In the genomic region with DNA sequence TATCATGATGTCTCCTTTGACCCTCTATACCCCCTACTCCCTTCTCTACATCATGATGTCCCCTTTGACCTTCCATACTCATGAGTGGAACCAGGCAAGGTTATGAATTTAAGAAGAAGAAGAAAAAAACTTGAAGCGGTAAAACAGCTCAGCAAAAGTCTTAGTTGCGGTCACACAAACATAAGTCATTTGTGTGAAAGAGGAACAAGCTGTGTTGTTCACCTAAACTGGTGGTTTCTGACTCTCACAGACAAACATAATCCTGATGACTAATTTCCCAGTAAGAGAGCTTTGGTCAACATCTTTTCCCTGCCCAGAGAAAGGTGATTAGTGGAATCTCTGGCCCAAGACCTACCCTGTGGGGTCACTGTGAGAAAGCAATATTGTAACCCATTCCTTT, we compare ENCODE assay signal across 37 mouse cellular contexts. TPM values are rescaled to one million over a fixed set of nuclear protein-coding genes. Genes with fewer than 3 reads are reported as not detected.
DNase-seq lines count a peak whose midpoint lies in the region; ATAC-seq and TF ChIP-seq lines count a peak whose summit lies in the region.
"Had no signal": no experiment of that assay in that cellular context is flagged by ENCODE, and none has a peak within 500 bp of the region (broad histone marks: within the 10 kb centered on the region; RNA-seq: fewer than 3 reads in every experiment).

No protein-coding gene starts in this region.

- no peak for TF ChIP-seq EP300 in liver, postnatal 0 days (IDR thresholded peaks at IDR 0.05; ENCODE audit: low read depth)
- peak; percentile 15; the same call in 1 of the 2 replicates for TF ChIP-seq EP300 in CH12.LX (IDR thresholded peaks at IDR 0.05; ENCODE audit: low read length)

- no peak for ATAC-seq in liver, postnatal 0 days
- ATAC-seq in hematopoietic stem cell, adult 5-6 weeks (replicated peaks in 1 of 2; ENCODE audit: insufficient read depth in 1 of 2, low FRiP score in 2 of 2, low TSS enrichment in 1 of 2, low read depth in 1 of 2, poor library complexity in 2 of 2, severe bottlenecking in 2 of 2) = peak; percentile 82 to 89
- ATAC-seq in neutrophil, adult 5-6 weeks (ENCODE audit: extremely low read depth, insufficient number of reproducible peaks, low FRiP score, poor library complexity, severe bottlenecking) = peak; percentile 87
- no peak for ATAC-seq in forebrain, embryonic 14.5 days
- ATAC-seq: forebrain, embryonic 16.5 days; midbrain, embryonic 15.5 days had no signal

- no peak overlapping the region for H3K4me3 ChIP-seq in liver, postnatal 0 days (ENCODE audit: low read depth, low read length)
- H3K4me3 ChIP-seq in CH12.LX (replicated peaks in 1 of 3; ENCODE audit: low read depth in 2 of 3, low read length in 2 of 3, poor library complexity in 1 of 3) = no peak overlapping the region
- H3K4me3 ChIP-seq in forebrain, embryonic 14.5 days (ENCODE audit: low read depth, low read length) = no peak overlapping the region
- H3K4me3 ChIP-seq: embryonic facial prominence, embryonic 12.5 days; heart, embryonic 13.5 days; hindbrain, embryonic 10.5 days; hindbrain, embryonic 15.5 days; limb, embryonic 12.5 days; liver, embryonic 13.5 days; midbrain, embryonic 15.5 days had no signal

- in situ Hi-C loops in CH12.LX (cut with MboI; ENCODE audit: low pct_ligation_motif_present, low pct_unique_long_range_greater_than_20kb, low sequenced_read_pairs) = no loop called here

- no peak overlapping the region for H3K4me2 ChIP-seq in liver, postnatal 0 days (ENCODE audit: low read depth, low read length)
- H3K4me2 ChIP-seq in CH12.LX (ENCODE audit: insufficient read depth, low read depth, poor library complexity, severe bottlenecking) = no peak overlapping the region
- no peak overlapping the region for H3K4me2 ChIP-seq in forebrain, embryonic 14.5 days (ENCODE audit: low read length)
- H3K4me2 ChIP-seq: embryonic facial prominence, embryonic 12.5 days; heart, embryonic 13.5 days; hindbrain, embryonic 15.5 days; limb, embryonic 12.5 days; liver, embryonic 13.5 days; lung, embryonic 14.5 days; midbrain, embryonic 15.5 days had no signal

- WGBS in liver, postnatal 0 days (ENCODE audit: insufficient replicate concordance) = 38% methylated on average over 2 of the region's 2 CpGs
- WGBS in forebrain, embryonic 14.5 days = 96% methylated on average over 2 of the region's 2 CpGs

- no peaks in the 10 kb centered on the region for H3K36me3 ChIP-seq in liver, postnatal 0 days (replicated peaks; ENCODE audit: insufficient read depth, low read length)
- H3K36me3 ChIP-seq in CH12.LX (replicated peaks in 1 of 2; ENCODE audit: control insufficient read depth in 1 of 2, insufficient read depth in 1 of 2, low read length in 1 of 2) = no peaks in the 10 kb centered on the region
- H3K36me3 ChIP-seq in forebrain, embryonic 14.5 days (ENCODE audit: control insufficient read depth, insufficient read depth, low read length) = no peaks in the 10 kb centered on the region
- H3K36me3 ChIP-seq: embryonic facial prominence, embryonic 12.5 days; heart, embryonic 13.5 days; hindbrain, embryonic 10.5 days; hindbrain, embryonic 15.5 days; limb, embryonic 12.5 days; liver, embryonic 13.5 days; midbrain, embryonic 15.5 days had no signal

- no peaks in the 10 kb centered on the region for H3K9me3 ChIP-seq in liver, postnatal 0 days (ENCODE audit: low read length)
- H3K9me3 ChIP-seq in CH12.LX (replicated peaks; ENCODE audit: low read length) = peaks cover 2% of the 10 kb centered on the region
- no peaks in the 10 kb centered on the region for H3K9me3 ChIP-seq in forebrain, embryonic 14.5 days (replicated peaks; ENCODE audit: control insufficient read depth, low read length)
- H3K9me3 ChIP-seq: heart, embryonic 13.5 days; hindbrain, embryonic 15.5 days; liver, embryonic 13.5 days; midbrain, embryonic 15.5 days had no signal

- H3K27ac ChIP-seq in liver, postnatal 0 days (ENCODE audit: low read depth) = peak overlapping the region; percentile 34; the same call in 1 of the 2 replicates
- no peak overlapping the region for H3K27ac ChIP-seq in CH12.LX (ENCODE audit: insufficient read depth, low read depth)
- no peak overlapping the region for H3K27ac ChIP-seq in forebrain, embryonic 14.5 days (ENCODE audit: low read depth, low read length)
- H3K27ac ChIP-seq: embryonic facial prominence, embryonic 12.5 days; heart, embryonic 13.5 days; hindbrain, embryonic 10.5 days; hindbrain, embryonic 15.5 days; limb, embryonic 12.5 days; liver, embryonic 13.5 days; midbrain, embryonic 15.5 days had no signal

- H3K4me1 ChIP-seq in liver, postnatal 0 days (ENCODE audit: insufficient read depth) = no peaks in the 10 kb centered on the region
- H3K4me1 ChIP-seq in CH12.LX (ENCODE audit: control insufficient read depth in 1 of 2, insufficient read depth in 2 of 2) = peaks cover 0 to 11% of the 10 kb centered on the region in 2 experiments; a peak in 2 of 4 replicates
- no peaks in the 10 kb centered on the region for H3K4me1 ChIP-seq in forebrain, embryonic 14.5 days (ENCODE audit: control insufficient read depth, insufficient read depth, low read length)
- H3K4me1 ChIP-seq: embryonic facial prominence, embryonic 12.5 days; heart, embryonic 13.5 days; hindbrain, embryonic 10.5 days; hindbrain, embryonic 15.5 days; limb, embryonic 12.5 days; liver, embryonic 13.5 days; midbrain, embryonic 15.5 days had no signal

- no peak for TF ChIP-seq POLR2A in CH12.LX (IDR thresholded peaks at IDR 0.05; ENCODE audit: low read depth, low read length)

- dilution Hi-C loops in CH12.LX (cut with MboI; ENCODE audit: extremely low pct_ligation_motif_present, extremely low pct_unique_long_range_greater_than_20kb, low sequenced_read_pairs) = no loop called here

- no peak for TF ChIP-seq CTCF in liver, postnatal 0 days (IDR thresholded peaks at IDR 0.05; ENCODE audit: low read depth)
- no peak for TF ChIP-seq CTCF in CH12.LX (conservative IDR thresholded peaks at IDR 0.05 in 1 of 2, IDR thresholded peaks at IDR 0.05 in 1 of 2; ENCODE audit: low read depth in 2 of 2, low read length in 2 of 2)

- no peak overlapping the region for H3K9ac ChIP-seq in liver, postnatal 0 days (replicated peaks)
- no peak overlapping the region for H3K9ac ChIP-seq in CH12.LX (ENCODE audit: insufficient read depth, low read depth)
- H3K9ac ChIP-seq in forebrain, embryonic 14.5 days (ENCODE audit: low read length) = no peak overlapping the region
- H3K9ac ChIP-seq: embryonic facial prominence, embryonic 12.5 days; heart, embryonic 13.5 days; hindbrain, embryonic 15.5 days; limb, embryonic 12.5 days; liver, embryonic 13.5 days; lung, embryonic 14.5 days; midbrain, embryonic 15.5 days had no signal

- no peak for TF ChIP-seq RAD21 in CH12.LX (IDR thresholded peaks at IDR 0.05; ENCODE audit: low read depth, low read length)

- DNase-seq in liver, postnatal 0 days = no peak
- DNase-seq in liver (no peak), CH12.LX (ENCODE audit: extremely low read depth) (no peak)
- no peak for DNase-seq in cerebellum, adult 18-20 months
- no peak for DNase-seq in left cerebral cortex, adult 8-10 months (ENCODE audit: low spot score in 2 of 2)
- DNase-seq in forebrain, embryonic 14.5 days (ENCODE audit: low spot score) = no peak
- DNase-seq: adrenal gland, postnatal 25 days; cerebellum, adult 8-10 months; cerebellum, postnatal 25 days; embryo, embryonic 11 days; heart, postnatal 10 days; kidney, adult 18-20 months; kidney, postnatal 36 days; liver, embryonic 13.5 days; lung, embryonic 14.5 days; right cerebral cortex, adult 18-20 months; right cerebral cortex, postnatal 4 days; thymus, postnatal 4 days had no signal

- H3K27me3 ChIP-seq in liver, postnatal 0 days (ENCODE audit: insufficient read depth, low read length) = no peaks in the 10 kb centered on the region
- no peaks in the 10 kb centered on the region for H3K27me3 ChIP-seq in CH12.LX (replicated peaks)
- no peaks in the 10 kb centered on the region for H3K27me3 ChIP-seq in forebrain, embryonic 14.5 days (replicated peaks; ENCODE audit: control insufficient read depth, insufficient read depth, low read length)
- H3K27me3 ChIP-seq: embryonic facial prominence, embryonic 12.5 days; heart, embryonic 13.5 days; hindbrain, embryonic 15.5 days; limb, embryonic 12.5 days; liver, embryonic 13.5 days; midbrain, embryonic 15.5 days had no signal

- H3K79me2 ChIP-seq in CH12.LX (replicated peaks; ENCODE audit: control insufficient read depth, extremely low read depth, insufficient read depth, poor library complexity, severe bottlenecking) = no peaks in the 10 kb centered on the region

TF ChIP-seq in CH12.LX, 34 proteins besides CTCF, POLR2A, EP300 and RAD21:
- TF ChIP-seq MXI1 (IDR thresholded peaks at IDR 0.05; ENCODE audit: low read depth, low read length) (no peak), IRF4 (IDR thresholded peaks at IDR 0.05; ENCODE audit: low read depth, low read length) (0 out of 2 replicates have a peak, but pooled peaks have one; percentile 19)

RNA-seq across cellular contexts. Expression of a gene that starts 3.2 kb away (rescaled TPM):
- polyA plus RNA-seq in liver, postnatal 0 days (2015; fragmentation: Nextera tagmentation; extraction: Ambion mirVana) = 0.58 and 0.75 TPM in 2 replicates
- total RNA-seq in CH12.LX (2012; rRNA removed) (not detected in 2 replicates), CH12.LX (2014; rRNA removed) (not detected in 2 replicates)
- not detected in 2 replicates for polyA plus RNA-seq in CH12.LX (2012; ENCODE audit: insufficient read length, low read depth)
- 2.4 and 4.9 TPM in 2 replicates for total RNA-seq in hematopoietic stem cell, adult 5-6 weeks (2017)
- total RNA-seq in neutrophil, adult 5-6 weeks (2017) = 84.0 and 91.3 TPM in 2 replicates
- total RNA-seq in left cerebral cortex, adult 8-10 months (2022) = not detected
- polyA plus RNA-seq in forebrain, embryonic 14.5 days (2014; fragmentation: Nextera tagmentation; extraction: Ambion mirVana) = not detected in 2 replicates
- total RNA-seq: adrenal gland, adult 18-20 months; adrenal gland, postnatal 25 days; gastrocnemius, adult 8-10 months; gastrocnemius, postnatal 4 days; heart, adult 8-10 months; heart, postnatal 10 days; layer of hippocampus, adult 8-10 months; layer of hippocampus, postnatal 25 days; MEL had no signal
- polyA plus RNA-seq: embryonic facial prominence, embryonic 12.5 days; forebrain, embryonic 16.5 days; hindbrain, embryonic 10.5 days; hindbrain, embryonic 15.5 days; kidney, embryonic 16.5 days; limb, embryonic 12.5 days; lung, embryonic 14.5 days; midbrain, embryonic 15.5 days; stomach, embryonic 14.5 days; testis, adult 2 months had no signal

RNA-seq across cellular contexts. Expression of a gene that starts 29.2 kb away (rescaled TPM):
- 9.7 and 10.7 TPM in 2 replicates for polyA plus RNA-seq in liver, postnatal 0 days (2015; fragmentation: Nextera tagmentation; extraction: Ambion mirVana)
- total RNA-seq in CH12.LX (2012; rRNA removed) = 17.4 and 22.2 TPM in 2 replicates
- total RNA-seq in CH12.LX (2014; rRNA removed) = 24.2 and 25.8 TPM in 2 replicates
- polyA plus RNA-seq in CH12.LX (2012; ENCODE audit: insufficient read length, low read depth) = 20.4 and 21.4 TPM in 2 replicates
- total RNA-seq in hematopoietic stem cell, adult 5-6 weeks (2017) = 50.8 and 56.0 TPM in 2 replicates
- total RNA-seq in neutrophil, adult 5-6 weeks (2017) = 93.8 and 94.7 TPM in 2 replicates
- total RNA-seq in left cerebral cortex, adult 8-10 months (2022) = 10 to 100 TPM; 19.0 to 20.2 (median 19.6) TPM
- 27.3 and 30.9 TPM in 2 replicates for polyA plus RNA-seq in forebrain, embryonic 14.5 days (2014; fragmentation: Nextera tagmentation; extraction: Ambion mirVana)

Comparison
In these comparisons a context has a peak if more than half of its experiments do, and no peak if none do; other contexts are left out.
1. ATAC-seq: peak in hematopoietic stem cell, adult 5-6 weeks (2 of 2) and neutrophil, adult 5-6 weeks (single experiment); none in liver, postnatal 0 days (single experiment) and forebrain, embryonic 14.5 days (single experiment).
2. RNA of a gene that starts 3.2 kb away (total RNA-seq): 84.0 to 91.3 TPM in neutrophil, adult 5-6 weeks; 2.4 to 4.9 TPM in hematopoietic stem cell, adult 5-6 weeks, not detected in CH12.LX and not detected in left cerebral cortex, adult 8-10 months; every median in the first group is over 10 times any median in the second.